Mouse (Mus musculus): ENCODE results near the gene Cln3. TPM values are rescaled to one million over a fixed set of nuclear protein-coding genes. Genes with fewer than 3 reads are reported as not detected.

Gene Cln3
- polyA plus RNA-seq, 1 experiment from 2014 or later = 14.6 TPM

DNA sequence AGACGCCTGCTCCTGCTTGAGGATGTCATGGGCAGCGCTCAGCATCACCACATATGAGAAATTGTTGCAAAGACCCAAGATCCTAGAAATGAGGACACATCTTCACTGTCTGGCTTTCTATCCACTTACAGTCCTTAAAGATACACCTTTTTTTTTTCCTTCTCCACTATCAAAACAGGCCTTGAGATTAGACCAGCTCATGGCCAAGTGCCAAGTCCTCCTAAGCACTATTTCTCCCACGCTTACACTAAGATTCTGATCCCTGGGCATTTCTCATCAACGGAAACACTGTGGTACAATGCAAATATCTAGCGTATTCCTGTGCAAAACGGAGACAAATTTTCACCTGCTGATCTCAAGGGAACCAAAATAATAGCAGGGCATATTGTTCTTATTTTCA is 4.0 kb downstream of the Cln3 start:
- Histone ChIP-seq H3K4me1 (ENCODE audit: insufficient read depth) (peaks cover 14% of the 10 kb centered on the region), H3K36me3 (replicated peaks; ENCODE audit: insufficient read depth, low read length) (peaks cover 10% of the 10 kb centered on the region), H3K9ac (replicated peaks) (0 out of 2 replicates have a peak overlapping the region, but pooled peaks have one; percentile 16), H3K4me3 (ENCODE audit: low read depth, low read length) (no peak overlapping the region), H3K27me3 (ENCODE audit: insufficient read depth, low read length) (no peaks in the 10 kb centered on the region), H3K27ac (ENCODE audit: low read depth) (no peak overlapping the region), H3K9me3 (ENCODE audit: low read length) (no peaks in the 10 kb centered on the region), H3K4me2 (ENCODE audit: low read depth, low read length) (no peak overlapping the region)
- TF ChIP-seq EP300 (IDR thresholded peaks at IDR 0.05; ENCODE audit: low read depth) (no peak), CTCF (IDR thresholded peaks at IDR 0.05; ENCODE audit: low read depth) (no peak)
- no peak for ATAC-seq
- 77% methylated on average over 6 of the region's 6 CpGs for WGBS (ENCODE audit: insufficient replicate concordance)
- DNase-seq = no peak

DNA sequence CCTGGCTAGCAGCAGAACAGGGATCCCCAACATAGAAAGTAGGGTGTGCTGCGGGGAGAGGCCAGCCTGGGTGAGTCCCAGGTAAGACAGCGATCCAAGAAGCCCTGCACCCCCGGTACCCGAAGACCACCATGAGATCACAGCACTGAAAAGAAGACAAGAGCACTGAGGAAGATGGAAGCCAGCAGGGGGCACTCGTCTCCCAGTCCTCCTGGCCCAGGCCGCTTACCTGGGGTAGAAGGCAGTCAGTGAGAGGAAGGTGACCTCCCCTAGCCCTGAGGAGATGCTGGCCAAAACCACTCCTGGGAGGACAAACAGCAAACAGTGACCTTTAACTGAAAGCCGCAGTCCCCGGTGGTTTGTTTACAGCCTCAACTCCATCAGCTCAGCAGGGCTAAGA is 6.4 kb downstream of the Cln3 start:
- H3K4me1 ChIP-seq (ENCODE audit: insufficient read depth) = peaks cover 13% of the 10 kb centered on the region
- WGBS (ENCODE audit: insufficient replicate concordance) = 72% methylated on average over 8 of the region's 8 CpGs
- H3K4me2 ChIP-seq (ENCODE audit: low read depth, low read length) = no peak overlapping the region
- TF ChIP-seq CTCF (IDR thresholded peaks at IDR 0.05; ENCODE audit: low read depth) (peak; percentile 72), EP300 (IDR thresholded peaks at IDR 0.05; ENCODE audit: low read depth) (no peak)
- H3K36me3 ChIP-seq (replicated peaks; ENCODE audit: insufficient read depth, low read length) = peaks cover 16% of the 10 kb centered on the region
- no peaks in the 10 kb centered on the region for H3K27me3 ChIP-seq (ENCODE audit: insufficient read depth, low read length)
- H3K9me3 ChIP-seq (ENCODE audit: low read length) = no peaks in the 10 kb centered on the region
- no peak overlapping the region for H3K27ac ChIP-seq (ENCODE audit: low read depth)
- H3K4me3 ChIP-seq (ENCODE audit: low read depth, low read length) = no peak overlapping the region
- ATAC-seq = no peak
- H3K9ac ChIP-seq (replicated peaks) = no peak overlapping the region
- peak; percentile 58 for DNase-seq

DNA sequence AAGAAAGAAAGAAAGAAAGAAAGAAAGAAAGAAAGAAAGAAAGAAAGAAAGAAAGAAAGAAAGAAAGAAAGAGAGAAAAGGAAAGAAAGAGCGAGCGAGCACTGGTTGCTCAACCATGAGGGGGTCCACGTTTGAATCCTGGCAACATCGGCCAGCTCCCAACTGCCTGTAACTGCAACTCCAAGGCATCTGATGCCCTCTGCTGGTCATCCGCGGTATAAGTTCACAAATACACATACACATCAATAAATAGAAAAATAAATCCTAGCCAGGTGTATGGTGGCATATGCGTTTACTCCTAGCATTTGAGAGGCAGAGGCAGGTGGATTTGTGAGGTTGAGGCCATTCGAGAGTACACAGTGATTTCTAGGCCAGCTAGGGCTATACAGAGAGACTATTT is 8.7 kb downstream of the Cln3 start:
- Histone ChIP-seq H3K36me3 (replicated peaks; ENCODE audit: insufficient read depth, low read length) (peaks cover 22% of the 10 kb centered on the region), H3K27me3 (ENCODE audit: insufficient read depth, low read length) (no peaks in the 10 kb centered on the region), H3K4me2 (ENCODE audit: low read depth, low read length) (no peak overlapping the region), H3K9me3 (ENCODE audit: low read length) (no peaks in the 10 kb centered on the region), H3K27ac (ENCODE audit: low read depth) (no peak overlapping the region), H3K9ac (replicated peaks) (no peak overlapping the region), H3K4me1 (ENCODE audit: insufficient read depth) (peaks cover 2% of the 10 kb centered on the region; the same call in 1 of the 2 replicates), H3K4me3 (ENCODE audit: low read depth, low read length) (no peak overlapping the region)
- TF ChIP-seq EP300 (IDR thresholded peaks at IDR 0.05; ENCODE audit: low read depth) (no peak), CTCF (IDR thresholded peaks at IDR 0.05; ENCODE audit: low read depth) (peak; percentile 79)
- ATAC-seq = no peak
- 45% methylated on average over 8 of the region's 8 CpGs for WGBS (ENCODE audit: insufficient replicate concordance)
- peak; percentile 80 for DNase-seq

DNA sequence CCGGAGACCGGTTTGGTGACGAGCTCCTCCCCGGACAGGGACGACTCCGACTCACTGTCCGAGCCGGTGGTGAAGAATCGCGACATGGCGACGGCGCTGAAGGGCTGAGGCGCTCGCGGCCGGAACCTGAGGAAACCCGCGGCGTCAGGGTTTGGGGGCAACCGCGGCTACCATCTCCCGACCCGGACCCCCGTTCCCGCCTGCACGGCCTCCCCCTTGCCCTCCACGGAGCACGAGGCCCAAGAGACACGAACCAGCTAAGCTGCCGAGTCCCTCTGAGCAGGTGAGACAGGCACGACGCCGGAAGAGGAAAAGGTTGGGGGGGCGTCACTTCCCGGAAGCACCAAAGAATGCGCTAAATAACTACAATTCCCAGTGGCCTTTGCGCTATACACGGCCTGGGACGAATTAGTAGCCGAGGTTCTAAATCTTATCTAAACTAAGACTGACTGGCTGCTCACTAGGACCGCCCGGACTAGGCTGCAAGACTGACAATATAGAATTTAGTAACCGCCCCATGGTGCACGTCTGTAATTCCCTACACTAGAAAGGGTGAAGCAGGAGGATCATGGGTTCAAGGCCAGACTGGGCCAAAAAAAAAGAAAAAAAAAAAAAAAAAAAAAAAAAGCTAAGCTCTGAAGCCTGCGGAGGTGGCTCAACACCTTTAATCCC is 19.4 kb downstream of the Cln3 start, which contains the start of gene Eif3c:
Gene Eif3c, minus strand, starts transcription at position 318 of the 672 bp plus-strand sequence.
- TF ChIP-seq EP300 (IDR thresholded peaks at IDR 0.05; ENCODE audit: low read depth) (no peak; the same call in 1 of the 2 replicates), CTCF (IDR thresholded peaks at IDR 0.05; ENCODE audit: low read depth) (no peak)
- under 1% methylated on average over 44 of the region's 46 CpGs for WGBS (ENCODE audit: insufficient replicate concordance)
- peak within 1 kb of the TSS; percentile 95 for H3K9ac ChIP-seq (replicated peaks)

DNA sequence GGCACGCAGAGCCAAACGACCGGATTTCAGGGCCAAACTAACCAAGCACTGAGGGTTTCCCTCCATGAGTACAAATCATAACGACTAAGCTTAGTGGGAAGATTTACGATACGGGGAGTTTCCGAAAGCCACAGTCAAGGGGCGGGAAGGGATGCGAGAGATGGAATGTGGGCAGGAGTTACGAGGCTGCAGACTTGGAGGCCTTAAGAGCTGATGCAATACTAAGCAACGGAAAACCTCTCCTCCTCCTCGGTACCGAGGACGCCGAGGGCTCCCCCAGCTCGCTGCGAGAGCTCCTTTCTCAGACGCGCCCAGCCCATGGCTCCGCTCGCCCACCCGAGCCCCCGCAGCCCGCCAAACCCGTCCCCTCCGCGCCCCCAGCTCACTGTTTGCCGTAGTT is 19.9 kb downstream of the Cln3 start:
- DNase-seq (no peak), ATAC-seq (peak; percentile 51)
- H3K27me3 ChIP-seq (ENCODE audit: insufficient read depth, low read length) = no peaks in the 10 kb centered on the region
- peak overlapping the region; percentile 100 for H3K4me3 ChIP-seq (ENCODE audit: low read depth, low read length)
- H3K9ac ChIP-seq (replicated peaks) = peak overlapping the region; percentile 95
- peaks cover 34% of the 10 kb centered on the region for H3K36me3 ChIP-seq (replicated peaks; ENCODE audit: insufficient read depth, low read length)
- H3K27ac ChIP-seq (ENCODE audit: low read depth) = peak overlapping the region; percentile 95
- H3K9me3 ChIP-seq (ENCODE audit: low read length) = no peaks in the 10 kb centered on the region
- TF ChIP-seq EP300 (IDR thresholded peaks at IDR 0.05; ENCODE audit: low read depth) (no peak), CTCF (IDR thresholded peaks at IDR 0.05; ENCODE audit: low read depth) (no peak)
- H3K4me2 ChIP-seq (ENCODE audit: low read depth, low read length) = peak overlapping the region; percentile 79
- H3K4me1 ChIP-seq (ENCODE audit: insufficient read depth) = 0 out of 2 replicates have a peak, but pooled peaks cover 3% of the 10 kb centered on the region
- 1% methylated on average over 18 of the region's 28 CpGs for WGBS (ENCODE audit: insufficient replicate concordance)

More for the DNA sequence above, 19.4 kb downstream of the Cln3 start, which contains the start of gene Eif3c:
- peak; percentile 89 for DNase-seq
- Histone ChIP-seq H3K4me1 (ENCODE audit: insufficient read depth) (0 out of 2 replicates have a peak, but pooled peaks cover 3% of the 10 kb centered on the region), H3K9me3 (ENCODE audit: low read length) (no peaks in the 10 kb centered on the region), H3K27ac (ENCODE audit: low read depth) (peak within 1 kb of the TSS; percentile 95), H3K4me3 (ENCODE audit: low read depth, low read length) (peak within 1 kb of the TSS; percentile 100), H3K4me2 (ENCODE audit: low read depth, low read length) (peak within 1 kb of the TSS; percentile 79), H3K27me3 (ENCODE audit: insufficient read depth, low read length) (no peaks in the 10 kb centered on the region), H3K36me3 (replicated peaks; ENCODE audit: insufficient read depth, low read length) (peaks cover 33% of the 10 kb centered on the region)
- peak; percentile 94 for ATAC-seq

GRCm38 (mm10) chr7:126556635-126557034 is 29.0 kb downstream of the Cln3 start:
- no peak overlapping the region for H3K9ac ChIP-seq (replicated peaks)
- ATAC-seq (no peak), DNase-seq (no peak)
- 94% methylated on average over 5 of the region's 5 CpGs for WGBS (ENCODE audit: insufficient replicate concordance)
- H3K4me2 ChIP-seq (ENCODE audit: low read depth, low read length) = no peak overlapping the region
- H3K36me3 ChIP-seq (replicated peaks; ENCODE audit: insufficient read depth, low read length) = peaks cover 86% of the 10 kb centered on the region
- H3K9me3 ChIP-seq (ENCODE audit: low read length) = no peaks in the 10 kb centered on the region
- H3K27me3 ChIP-seq (ENCODE audit: insufficient read depth, low read length) = no peaks in the 10 kb centered on the region
- H3K4me1 ChIP-seq (ENCODE audit: insufficient read depth) = no peaks in the 10 kb centered on the region
- no peak for TF ChIP-seq CTCF (IDR thresholded peaks at IDR 0.05; ENCODE audit: low read depth)
- TF ChIP-seq EP300 (IDR thresholded peaks at IDR 0.05; ENCODE audit: low read depth) = no peak
- no peak overlapping the region for H3K4me3 ChIP-seq (ENCODE audit: low read depth, low read length)
- no peak overlapping the region for H3K27ac ChIP-seq (ENCODE audit: low read depth)

Measured in liver, postnatal 0 days (tissue).